Mouse (Mus musculus): ENCODE results near the gene Naa50. TPM values are rescaled to one million over a fixed set of nuclear protein-coding genes. Genes with fewer than 3 reads are reported as not detected.

Gene Naa50
- 24.0 TPM for polyA plus RNA-seq (2014; fragmentation: Illumina TruSeq; extraction: RNeasy Lipid Tissue Mini Kit (QIAGEN cat#74804); ENCODE audit: insufficient read depth, low read depth, low replicate concordance)

GRCm38 (mm10) chr16:44139536-44140185, at the start of gene Naa50, which contains the start of gene Atp6v1a:
TSS of gene Naa50 (plus strand) at chr16:44139830.
TSS of gene Atp6v1a (minus strand) at chr16:44139705.

GRCm38 (mm10) chr16:44173155-44173941, 33.7 kb downstream of the Naa50 start, which contains the start of gene Usf3:
TSS of gene Usf3 (plus strand) at chr16:44173246.

Other genes starting within 250 kb of the Naa50 start
- gene Qtrt2, start 213.0 kb upstream of the Naa50 start, polyA plus RNA-seq (2014; fragmentation: Illumina TruSeq; extraction: RNeasy Lipid Tissue Mini Kit (QIAGEN cat#74804); ENCODE audit: insufficient read depth, low read depth, low replicate concordance): 9.9 TPM
- 0.94 TPM for gene Zdhhc23, start 160.0 kb upstream of the Naa50 start, polyA plus RNA-seq (2014; fragmentation: Illumina TruSeq; extraction: RNeasy Lipid Tissue Mini Kit (QIAGEN cat#74804); ENCODE audit: insufficient read depth, low read depth, low replicate concordance)
- 4.2 TPM for gene Gramd1c, start 76.5 kb upstream of the Naa50 start, polyA plus RNA-seq (2014; fragmentation: Illumina TruSeq; extraction: RNeasy Lipid Tissue Mini Kit (QIAGEN cat#74804); ENCODE audit: insufficient read depth, low read depth, low replicate concordance)
- gene Atp6v1a, start 125 bp upstream of the Naa50 start, polyA plus RNA-seq (2014; fragmentation: Illumina TruSeq; extraction: RNeasy Lipid Tissue Mini Kit (QIAGEN cat#74804); ENCODE audit: insufficient read depth, low read depth, low replicate concordance): 35.2 TPM
- 3.3 TPM for gene Usf3, start 33.4 kb downstream of the Naa50 start, polyA plus RNA-seq (2014; fragmentation: Illumina TruSeq; extraction: RNeasy Lipid Tissue Mini Kit (QIAGEN cat#74804); ENCODE audit: insufficient read depth, low read depth, low replicate concordance)
- gene Sidt1, start 193.4 kb downstream of the Naa50 start, polyA plus RNA-seq (2014; fragmentation: Illumina TruSeq; extraction: RNeasy Lipid Tissue Mini Kit (QIAGEN cat#74804); ENCODE audit: insufficient read depth, low read depth, low replicate concordance): 1.6 TPM
- 9.4 TPM for gene Spice1, start 207.3 kb downstream of the Naa50 start, polyA plus RNA-seq (2014; fragmentation: Illumina TruSeq; extraction: RNeasy Lipid Tissue Mini Kit (QIAGEN cat#74804); ENCODE audit: insufficient read depth, low read depth, low replicate concordance)

Data from lung, adult 10 weeks (tissue).